Mouse (Mus musculus) hindbrain, embryonic 16.5 days (tissue): ENCODE results near the gene Cox14. TPM values are rescaled to one million over a fixed set of nuclear protein-coding genes. Genes with fewer than 3 reads are reported as not detected.
"Not testable (repeated sequence)": the region's sequence is repeated elsewhere in the genome, so short reads cannot be mapped to it uniquely, and the experiment has no call there.

Experiments used
- ATAC-seq: fragments of 200-750 bp; cut with Nextera tagmentation; 2 replicates; pipeline ENCODE4 v1.8.0; 2017; ENCODE audit warnings: moderate TSS enrichment, moderate library complexity
- H3K27ac ChIP-seq: fragments of 300-500 bp; sonication (generic); 2 replicates; pipeline ENCODE4 v1.5.1; 2014; ENCODE audit warnings: low read depth, mild to moderate bottlenecking, control low read depth, low read length, moderate library complexity
- H3K27me3 ChIP-seq: fragments of 300-500 bp; sonication (generic); replicated peaks from 2 replicates; pipeline ENCODE4 v1.6.1; 2014; ENCODE audit warnings: low read length; ENCODE audit not compliant: control insufficient read depth, insufficient read depth
- H3K36me3 ChIP-seq: fragments of 300-500 bp; sonication (generic); 2 replicates; pipeline ENCODE4 v1.6.1; 2014; ENCODE audit warnings: mild to moderate bottlenecking, low read length, moderate library complexity, mixed read lengths; ENCODE audit not compliant: control insufficient read depth, insufficient read depth
- H3K4me1 ChIP-seq: fragments of 300-500 bp; sonication (generic); 2 replicates; pipeline ENCODE4 v1.6.1; 2014; ENCODE audit warnings: low read depth, low read length; ENCODE audit not compliant: control insufficient read depth, insufficient read depth
- H3K4me2 ChIP-seq: fragments of 300-500 bp; sonication (generic); 2 replicates; pipeline ENCODE4 v1.6.1; 2014; ENCODE audit warnings: mild to moderate bottlenecking, low read length, control low read depth, moderate library complexity
- H3K4me3 ChIP-seq: fragments of 300-500 bp; sonication (generic); 2 replicates; pipeline ENCODE4 v1.5.1; 2014; ENCODE audit warnings: mild to moderate bottlenecking, low read length, control low read depth, moderate library complexity
- H3K9ac ChIP-seq: fragments of 300-500 bp; sonication (generic); 2 replicates; pipeline ENCODE4 v1.6.1; 2014; ENCODE audit warnings: low read depth, mild to moderate bottlenecking, control low read depth, low read length, moderate library complexity
- H3K9me3 ChIP-seq: fragments of 300-500 bp; sonication (generic); 2 replicates; pipeline ENCODE4 v1.6.1; 2014; ENCODE audit warnings: mild to moderate bottlenecking, low read length, moderate library complexity; ENCODE audit not compliant: control insufficient read depth
- whole genome bisulfite sequencing: fragments of 180-500 bp; shearing (Covaris S2); extraction: QIAGEN DNeasy Blood & Tissue Kit; methylation state at CpG from one replicate; pipeline ENCODE4 v1.1.7; 2014; 5-methylcytosine and 5-hydroxymethylcytosine counted together
- polyA plus RNA-seq: library from polyadenylated mRNA; unstranded; fragments of >200 nt; fragmentation: Nextera tagmentation; extraction: Ambion mirVana; gene quantifications from 2 replicates; pipeline ENCODE4 v1.2.1, GENCODE M21; 2015

Gene Cox14
- polyA plus RNA-seq, 1 experiment from 2014 or later, result 191 TPM

GRCm38 (mm10) chr15:99768761-99769160, 43.3 kb downstream of the Cox14 start:
- Histone ChIP-seq H3K36me3 (no peaks in the 10 kb centered on the region), H3K27ac (no peak overlapping the region), H3K9me3 (no peaks in the 10 kb centered on the region), H3K4me1 (peaks cover 11% of the 10 kb centered on the region), H3K27me3 (no peaks in the 10 kb centered on the region), H3K9ac (no peak overlapping the region), H3K4me2 (no peak overlapping the region), H3K4me3 (no peak overlapping the region)
- no peak for ATAC-seq
- 97% methylated on average over 1 of the region's 1 CpGs for WGBS

- 22% methylated on average over 5 of the region's 5 CpGs for WGBS
- Histone ChIP-seq H3K27me3 (no peaks in the 10 kb centered on the region), H3K9ac (peak overlapping the region; percentile 97), H3K4me3 (peak overlapping the region; percentile 87), H3K27ac (no peak overlapping the region; the same call in 1 of the 2 replicates), H3K36me3 (no peaks in the 10 kb centered on the region), H3K4me2 (peak overlapping the region; percentile 60), H3K9me3 (no peaks in the 10 kb centered on the region), H3K4me1 (peaks cover 11% of the 10 kb centered on the region)
- no peak for ATAC-seq
Measured at GRCm38 (mm10) chr15:99771004-99771500, 45.6 kb downstream of the Cox14 start.

GRCm38 (mm10) chr15:99771601-99772276, 46.3 kb downstream of the Cox14 start:
- 1% methylated on average over 59 of the region's 59 CpGs for WGBS
- Histone ChIP-seq H3K36me3 (no peaks in the 10 kb centered on the region), H3K9me3 (no peaks in the 10 kb centered on the region), H3K4me3 (peak overlapping the region; percentile 87), H3K27me3 (no peaks in the 10 kb centered on the region), H3K9ac (peak overlapping the region; percentile 97), H3K27ac (peak overlapping the region; percentile 94), H3K4me1 (peaks cover 11% of the 10 kb centered on the region), H3K4me2 (peak overlapping the region; percentile 60)
- ATAC-seq, result peak; percentile 74

GRCm38 (mm10) chr15:99772277-99772880, 47.0 kb downstream of the Cox14 start:
- Histone ChIP-seq H3K4me2 (peak overlapping the region; percentile 60), H3K9me3 (no peaks in the 10 kb centered on the region), H3K36me3 (no peaks in the 10 kb centered on the region), H3K9ac (peak overlapping the region; percentile 97), H3K4me3 (peak overlapping the region; percentile 87), H3K27me3 (no peaks in the 10 kb centered on the region), H3K27ac (peak overlapping the region; percentile 94), H3K4me1 (peaks cover 11% of the 10 kb centered on the region)
- WGBS, result under 1% methylated on average over 37 of the region's 41 CpGs
- ATAC-seq, result peak; percentile 92

GRCm38 (mm10) chr15:99772881-99772924, 47.3 kb downstream of the Cox14 start, which contains the start of gene Cers5:
Gene Cers5, minus strand, starts transcription at chr15:99772885.
- not testable (repeated sequence) for H3K36me3 ChIP-seq, ATAC-seq, H3K27me3 ChIP-seq, H3K9me3 ChIP-seq
- Histone ChIP-seq H3K27ac (peak within 1 kb of the TSS; percentile 94), H3K4me2 (peak within 1 kb of the TSS; percentile 60), H3K9ac (peak within 1 kb of the TSS; percentile 97), H3K4me3 (peak within 1 kb of the TSS; percentile 87), H3K4me1 (peaks cover 11% of the 10 kb centered on the region)

GRCm38 (mm10) chr15:99772925-99773324, 47.5 kb downstream of the Cox14 start:
- Histone ChIP-seq H3K4me3 (peak overlapping the region; percentile 87; the same call in 1 of the 2 replicates), H3K9ac (no peak overlapping the region), H3K36me3 (no peaks in the 10 kb centered on the region), H3K27me3 (no peaks in the 10 kb centered on the region), H3K9me3 (no peaks in the 10 kb centered on the region), H3K27ac (peak overlapping the region; percentile 94; the same call in 1 of the 2 replicates), H3K4me2 (peak overlapping the region; percentile 60), H3K4me1 (peaks cover 11% of the 10 kb centered on the region)
- no peak for ATAC-seq
- 32% methylated on average over 3 of the region's 3 CpGs for WGBS

Other genes starting within 250 kb of the Cox14 start
- 58.2 and 66.8 TPM in 2 replicates for gene Faim2, start 197.5 kb upstream of the Cox14 start, polyA plus RNA-seq
- 0.11 TPM in 1 of 2 replicates, not detected in the other for gene Aqp2, start 146.6 kb upstream of the Cox14 start, polyA plus RNA-seq
- gene Aqp5, start 134.8 kb upstream of the Cox14 start, polyA plus RNA-seq, result 0.70 and 0.95 TPM in 2 replicates
- 0.68 and 0.70 TPM in 2 replicates for gene Aqp6, start 124.2 kb upstream of the Cox14 start, polyA plus RNA-seq
- gene Racgap1, start 74.0 kb upstream of the Cox14 start, polyA plus RNA-seq, result 56.7 and 64.6 TPM in 2 replicates
- gene Asic1, start 55.2 kb upstream of the Cox14 start, polyA plus RNA-seq, result 45.1 and 59.4 TPM in 2 replicates
- 71.7 and 86.2 TPM in 2 replicates for gene Smarcd1, start 23.5 kb upstream of the Cox14 start, polyA plus RNA-seq
- not detected in 2 replicates for gene Gm17349, start 20.1 kb upstream of the Cox14 start, polyA plus RNA-seq
- gene Gpd1, start 8.1 kb upstream of the Cox14 start, polyA plus RNA-seq, result 3.1 and 4.6 TPM in 2 replicates
- 91.9 and 95.2 TPM in 2 replicates for gene Cers5, start 47.3 kb downstream of the Cox14 start, polyA plus RNA-seq
- 12.9 and 15.3 TPM in 2 replicates for gene Lima1, start 149.8 kb downstream of the Cox14 start, polyA plus RNA-seq
- not detected in 2 replicates for gene Fam186a, start 241.4 kb downstream of the Cox14 start, polyA plus RNA-seq
- gene Larp4, start 244.4 kb downstream of the Cox14 start, polyA plus RNA-seq, result 20.7 and 23.0 TPM in 2 replicates